ENCODE assay signal across 7 mouse cellular contexts in genomic region chr15:59728131-59728601, GRCm38 (mm10).
DNase-seq lines count a peak whose midpoint lies in the region; ATAC-seq lines count a peak whose summit lies in the region.

No protein-coding gene starts in this region.

- H3K4me1 ChIP-seq in kidney, embryonic 15.5 days, result peaks cover 9% of the 10 kb centered on the region; the same call in 1 of the 2 replicates

- H3K4me3 ChIP-seq in kidney, embryonic 15.5 days (replicated peaks), result no peak overlapping the region

- no peaks in the 10 kb centered on the region for H3K9me3 ChIP-seq in kidney, embryonic 15.5 days (replicated peaks)

- peak overlapping the region; percentile 45; the same call in 1 of the 2 replicates for H3K27ac ChIP-seq in kidney, embryonic 15.5 days

- no peaks in the 10 kb centered on the region for H3K27me3 ChIP-seq in kidney, embryonic 15.5 days

- H3K4me2 ChIP-seq in kidney, embryonic 15.5 days, result no peak overlapping the region

- peak; percentile 54 for DNase-seq in CD4-positive, CD25-positive, alpha-beta regulatory T cell, adult 2 months (ENCODE audit: low read depth, low spot score)
- DNase-seq in adipocyte (ENCODE audit: low spot score), result peak; percentile 68
- DNase-seq in gastrocnemius, adult 18-20 months (ENCODE audit: low spot score), result peak; percentile 63
- DNase-seq in lung, postnatal 10 days, result peak; percentile 50
- peak; percentile 52 for DNase-seq in urinary bladder, postnatal 14 days (ENCODE audit: low spot score)
- DNase-seq in cerebellum, adult 9-11 months, result no peak

- H3K36me3 ChIP-seq in kidney, embryonic 15.5 days, result no peaks in the 10 kb centered on the region

- ATAC-seq in kidney, embryonic 15.5 days (replicated peaks; ENCODE audit: low FRiP score), result peak; percentile 62; the same call in 1 of the 2 replicates

- 58% methylated on average over 8 of the region's 8 CpGs for WGBS in kidney, embryonic 15.5 days

- no peak overlapping the region for H3K9ac ChIP-seq in kidney, embryonic 15.5 days
